Mouse (Mus musculus): ENCODE results near the gene Trappc3l.

Gene Trappc3l

GRCm38 (mm10) chr10:34131356-34131755 is 94.0 kb downstream of the Trappc3l start:
- ChIA-PET CTCF (no interaction called here), POLR2A (interaction anchor here in 1 of 4 experiments (0.7 to 1.4 kb wide), 3 partner anchors 17 to 150 kb away, joined by 3 to 6 read pairs (median 3); partner anchors contain the start of gene Tspyl1)

- POLR2A ChIA-PET, result interaction anchor here in 1 of 4 experiments (1.1 kb wide), 1 partner anchor 40 kb away, joined by 3 read pairs; the partner anchor contains the start of gene Calhm5
- CTCF ChIA-PET, result interaction anchor here in 2 of 4 experiments (0.6 to 0.7 kb wide), 2 partner anchors 102 to 131 kb away, joined by 3 read pairs; no protein-coding TSS in a partner anchor
These were observed 99.0 kb downstream of the Trappc3l start for GRCm38 (mm10) chr10:34136432-34136831.

GRCm38 (mm10) chr10:34138027-34138426 is 100.6 kb downstream of the Trappc3l start:
- ChIA-PET POLR2A (interaction anchor here in 1 of 4 experiments (1.0 to 1.2 kb wide), 2 partner anchors 10 to 90 kb away, joined by 3 read pairs; no protein-coding TSS in a partner anchor), CTCF (no interaction called here)

GRCm38 (mm10) chr10:34139768-34140167 is 102.4 kb downstream of the Trappc3l start:
- ChIA-PET CTCF (no interaction called here), POLR2A (interaction anchor here in 1 of 4 experiments (1.0 to 1.6 kb wide), 3 partner anchors 9 to 139 kb away, joined by 3 to 5 read pairs (median 4); no protein-coding TSS in a partner anchor)

- POLR2A ChIA-PET, result no interaction called here
- CTCF ChIA-PET, result no interaction called here
These were observed 104.3 kb downstream of the Trappc3l start for GRCm38 (mm10) chr10:34141693-34142092.

GRCm38 (mm10) chr10:34149772-34150171 is 112.4 kb downstream of the Trappc3l start:
- ChIA-PET POLR2A (interaction anchor here in 2 of 4 experiments (0.6 to 1.7 kb wide), 6 partner anchors 10 to 132 kb away, joined by 3 to 5 read pairs (median 3); partner anchors contain the start of gene Calhm6 (in 1 of the 2)), CTCF (interaction anchor here in 2 of 4 experiments (0.7 to 1.6 kb wide), 2 partner anchors 85 to 132 kb away, joined by 3 read pairs; partner anchors contain the start of gene Tspyl1 (in 1 of the 2))

GRCm38 (mm10) chr10:34150454-34150853 is 113.1 kb downstream of the Trappc3l start:
- POLR2A ChIA-PET, result interaction anchor here in 2 of 4 experiments (0.9 to 1.3 kb wide), 3 partner anchors 56 to 83 kb away, joined by 3 read pairs; no protein-coding TSS in a partner anchor
- CTCF ChIA-PET, result interaction anchor here in 1 of 4 experiments (1.6 kb wide), 1 partner anchor 131 kb away, joined by 3 read pairs; the partner anchor contains the start of gene Tspyl1

GRCm38 (mm10) chr10:34151827-34152226 is 114.4 kb downstream of the Trappc3l start:
- ChIA-PET CTCF (interaction anchor here in 3 of 4 experiments (0.5 to 1.7 kb wide), 9 partner anchors 55 to 176 kb away, joined by 3 to 8 read pairs (median 4); partner anchors contain the start of genes Calhm5 (in 1 of the 3) and Tspyl1 (in 1 of the 3)), POLR2A (interaction anchor here (0.7 to 1.5 kb wide), 10 partner anchors 10 to 133 kb away, joined by 3 to 7 read pairs (median 3); partner anchors contain the start of gene Tspyl1 (in 1 of the 4))

GRCm38 (mm10) chr10:34155796-34156554 is 118.6 kb downstream of the Trappc3l start:
- ChIA-PET CTCF (interaction anchor here in 2 of 4 experiments (0.7 kb wide), 2 partner anchors 51 to 73 kb away, joined by 3 read pairs; no protein-coding TSS in a partner anchor), POLR2A (interaction anchor here (0.6 to 2.0 kb wide), 10 partner anchors 9 to 139 kb away, joined by 3 to 8 read pairs (median 4); partner anchors contain the start of gene Rwdd1 (in 1 of the 4))

All from embryonic stem cell, embryonic (primary cell).